Mouse (Mus musculus) layer of hippocampus, adult 18-20 months (tissue): ENCODE measurements around the gene Ddhd1. TPM values are rescaled to one million over a fixed set of nuclear protein-coding genes. Genes with fewer than 3 reads are reported as not detected.

Source experiments
- DNase-seq, 2 experiments: peaks; one replicate each; pipeline ENCODE4 v3.0.0; 2022; ENCODE audit warnings: low spot score in 2 of 2
- total RNA-seq, 2 experiments: library from RNA; stranded (reverse); gene quantifications; 2 replicates each; pipeline ENCODE4 v1.2.3; 2021

Gene Ddhd1
- total RNA-seq, 2 experiments from 2014 or later = 68.8 to 72.9 TPM

- no peak for DNase-seq
These were observed 74.4 kb downstream of the Ddhd1 start for GRCm38 (mm10) chr14:45583494-45584027.

- peak; percentile 12 to 56 for DNase-seq
These were observed 76.8 kb downstream of the Ddhd1 start for GRCm38 (mm10) chr14:45580923-45581827.

GRCm38 (mm10) chr14:45566066-45566937 lies 91.6 kb downstream of the Ddhd1 start:
- peak in 1 of 2 experiments; percentile 77 for DNase-seq

GRCm38 (mm10) chr14:45565216-45566065 lies 92.5 kb downstream of the Ddhd1 start:
- peak in 1 of 2 experiments; percentile 51 for DNase-seq

GRCm38 (mm10) chr14:45563577-45563976 lies 94.4 kb downstream of the Ddhd1 start:
- peak in 1 of 2 experiments; percentile 15 for DNase-seq

GRCm38 (mm10) chr14:45561681-45562080 lies 96.3 kb downstream of the Ddhd1 start:
- DNase-seq = peak; percentile 45 to 81

- no peak for DNase-seq
These were observed 98.9 kb downstream of the Ddhd1 start for GRCm38 (mm10) chr14:45559018-45559417.

- no peak for DNase-seq
These were observed 103.6 kb downstream of the Ddhd1 start for GRCm38 (mm10) chr14:45554336-45554735.

- peak; percentile 73 to 85 for DNase-seq
These were observed 104.1 kb downstream of the Ddhd1 start for GRCm38 (mm10) chr14:45553854-45554253.

GRCm38 (mm10) chr14:45552431-45552830 lies 105.5 kb downstream of the Ddhd1 start:
- DNase-seq = no peak

GRCm38 (mm10) chr14:45551121-45551768 lies 106.7 kb downstream of the Ddhd1 start:
- peak; percentile 22 to 35 for DNase-seq

GRCm38 (mm10) chr14:45550010-45550647 lies 107.8 kb downstream of the Ddhd1 start:
- peak in 1 of 2 experiments; percentile 58 for DNase-seq

- DNase-seq = no peak
These were observed 109.8 kb downstream of the Ddhd1 start for GRCm38 (mm10) chr14:45548118-45548517.

- no peak for DNase-seq
These were observed 113.0 kb downstream of the Ddhd1 start for GRCm38 (mm10) chr14:45544905-45545304.

- no peak for DNase-seq
These were observed 113.9 kb downstream of the Ddhd1 start for GRCm38 (mm10) chr14:45544026-45544425.

- peak; percentile 26 to 78 for DNase-seq
These were observed 118.1 kb downstream of the Ddhd1 start for GRCm38 (mm10) chr14:45539659-45540468.
